Mouse (Mus musculus) liver, adult 2 months (tissue): ENCODE measurements around the gene Cdc14a.

ENCODE experiments used
- CTCF ChIP-seq: fragments of 200-500 bp; IDR thresholded peaks from 2 replicates; pipeline ENCODE4 v1.5.1; 2011; ENCODE audit warnings: low read depth, low read length, control low read depth
- POLR2A ChIP-seq: fragments of 200-500 bp; IDR thresholded peaks from 2 replicates; pipeline ENCODE4 v1.6.1; 2011; ENCODE audit warnings: low read length, control low read depth; ENCODE audit not compliant: insufficient read depth; ENCODE audit errors: extremely low read depth

DNA sequence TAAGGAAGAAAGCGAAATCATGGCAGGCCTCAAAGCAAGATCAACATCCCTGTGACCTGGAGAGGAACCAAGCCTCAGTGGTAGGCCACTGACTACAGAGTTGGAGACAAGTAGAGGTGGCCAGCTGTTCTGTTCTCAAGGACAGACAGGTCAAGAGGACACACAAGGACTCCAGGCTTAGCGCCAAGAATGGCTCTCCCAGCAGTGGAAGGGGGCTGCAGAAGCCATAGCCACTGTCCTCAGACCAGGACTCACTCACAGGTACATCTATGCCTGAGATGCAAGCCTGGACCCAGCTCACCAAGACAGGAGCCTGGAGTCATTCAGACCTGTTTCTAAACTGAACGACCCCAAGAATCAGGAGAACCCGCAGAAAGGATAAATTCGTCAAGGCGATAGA lies 142.2 kb downstream of the Cdc14a start:
- no peak for TF ChIP-seq CTCF
- TF ChIP-seq POLR2A = no peak
